Mouse (Mus musculus) stomach, postnatal 0 days (tissue): ENCODE data around the gene Yars.
A peak's percentile ranks its signal among the peaks of the same experiment; 100 is the strongest.

Source experiments
- CTCF ChIP-seq: IDR thresholded peaks from 2 replicates; pipeline ENCODE4 v1.5.1; 2016; ENCODE audit warnings: antibody characterized with exemption, low read depth, mild to moderate bottlenecking, moderate library complexity
- EP300 ChIP-seq: optimal IDR thresholded peaks from 2 replicates; pipeline ENCODE3; 2016; ENCODE audit warnings: antibody characterized with exemption

DNA sequence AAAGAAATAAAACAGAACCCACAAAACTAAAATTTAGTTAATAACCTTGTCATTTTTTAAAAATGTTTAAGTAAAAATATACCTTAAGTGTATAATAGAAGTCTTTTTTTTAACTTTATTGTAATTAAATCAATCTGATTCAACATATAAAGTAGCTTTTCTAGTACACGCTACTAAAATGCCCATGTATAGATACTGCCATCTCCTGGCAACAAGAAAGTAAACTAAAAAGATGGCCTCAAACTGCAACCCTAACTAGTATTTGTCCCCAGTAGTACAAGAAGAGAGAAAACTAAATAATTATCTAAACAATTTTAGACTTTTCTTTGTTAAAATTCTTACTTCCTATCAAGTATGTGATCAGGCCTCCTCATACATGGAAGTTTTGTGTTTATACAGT lies 10.0 kb upstream of the Yars start:
- peak; percentile 67 for TF ChIP-seq CTCF
- no peak for TF ChIP-seq EP300
